9 mouse cellular contexts compared by ENCODE assay signal in genomic region chr3:154806626-154807025, GRCm38 (mm10).
DNase-seq lines count a peak whose midpoint lies in the region; ATAC-seq and TF ChIP-seq lines count a peak whose summit lies in the region.
"Had no signal": no experiment of that assay in that cellular context is flagged by ENCODE, and none has a peak within 500 bp of the region (broad histone marks: within the 10 kb centered on the region; RNA-seq: fewer than 3 reads in every experiment).

No protein-coding gene starts in this region.

- WGBS in intestine, embryonic 16.5 days, result 35% methylated on average over 7 of the region's 7 CpGs
- 51% methylated on average over 7 of the region's 7 CpGs for WGBS in intestine, postnatal 0 days
- 13% methylated on average over 7 of the region's 7 CpGs for WGBS in midbrain, embryonic 13.5 days

- ATAC-seq in intestine, embryonic 16.5 days, result peak; percentile 42; the same call in 1 of the 2 replicates
- no peak for ATAC-seq in intestine, postnatal 0 days
- peak; percentile 92 for ATAC-seq in frontal cortex, adult (ENCODE audit: low TSS enrichment)
- peak; percentile 80 for ATAC-seq in midbrain, embryonic 13.5 days

- H3K4me3 ChIP-seq in intestine, embryonic 16.5 days (ENCODE audit: low read length), result no peak overlapping the region
- H3K4me3 ChIP-seq in intestine, postnatal 0 days (ENCODE audit: low read depth, low read length), result no peak overlapping the region
- no peak overlapping the region for H3K4me3 ChIP-seq in midbrain, embryonic 13.5 days (replicated peaks)
- H3K4me3 ChIP-seq: limb, embryonic 15.5 days had no signal

- H3K4me2 ChIP-seq in intestine, embryonic 16.5 days (ENCODE audit: low read depth, low read length), result no peak overlapping the region
- H3K4me2 ChIP-seq in intestine, postnatal 0 days (replicated peaks; ENCODE audit: low read depth), result no peak overlapping the region
- H3K4me2 ChIP-seq in midbrain, embryonic 13.5 days (replicated peaks), result no peak overlapping the region
- H3K4me2 ChIP-seq: limb, embryonic 15.5 days had no signal

- peak; percentile 86 for DNase-seq in layer of hippocampus, adult 9-11 months
- DNase-seq in adrenal gland, postnatal 36 days, result no peak
- no peak for DNase-seq in thymus, postnatal 36 days
- no peak for DNase-seq in spleen, postnatal 14 days (ENCODE audit: low spot score in 2 of 2)

- H3K27ac ChIP-seq in intestine, embryonic 16.5 days (ENCODE audit: low read length), result no peak overlapping the region
- H3K27ac ChIP-seq in intestine, postnatal 0 days (ENCODE audit: low read depth, low read length), result no peak overlapping the region
- peak overlapping the region; percentile 78 for H3K27ac ChIP-seq in midbrain, embryonic 13.5 days
- H3K27ac ChIP-seq: limb, embryonic 15.5 days had no signal

- no peaks in the 10 kb centered on the region for H3K27me3 ChIP-seq in intestine, embryonic 16.5 days (replicated peaks; ENCODE audit: control insufficient read depth, insufficient read depth, low read length)
- H3K27me3 ChIP-seq in intestine, postnatal 0 days (replicated peaks; ENCODE audit: control insufficient read depth, insufficient read depth, low read length), result no peaks in the 10 kb centered on the region
- H3K27me3 ChIP-seq in midbrain, embryonic 13.5 days, result no peaks in the 10 kb centered on the region

- no peaks in the 10 kb centered on the region for H3K9me3 ChIP-seq in intestine, embryonic 16.5 days (ENCODE audit: control insufficient read depth, low read length)
- H3K9me3 ChIP-seq in intestine, postnatal 0 days (ENCODE audit: control insufficient read depth), result no peaks in the 10 kb centered on the region
- no peaks in the 10 kb centered on the region for H3K9me3 ChIP-seq in midbrain, embryonic 13.5 days
- H3K9me3 ChIP-seq: limb, embryonic 15.5 days had no signal

- H3K9ac ChIP-seq in intestine, embryonic 16.5 days (ENCODE audit: low read depth, low read length), result no peak overlapping the region
- H3K9ac ChIP-seq in intestine, postnatal 0 days (ENCODE audit: low read depth, low read length), result no peak overlapping the region
- 0 out of 2 replicates have a peak overlapping the region, but pooled peaks have one; percentile 10 for H3K9ac ChIP-seq in midbrain, embryonic 13.5 days (replicated peaks)
- H3K9ac ChIP-seq: limb, embryonic 15.5 days had no signal

- H3K4me1 ChIP-seq in intestine, embryonic 16.5 days (ENCODE audit: control insufficient read depth, insufficient read depth, low read length), result no peaks in the 10 kb centered on the region; the same call in 1 of the 2 replicates
- H3K4me1 ChIP-seq in intestine, postnatal 0 days (replicated peaks; ENCODE audit: control insufficient read depth, insufficient read depth, low read length), result no peaks in the 10 kb centered on the region
- H3K4me1 ChIP-seq in midbrain, embryonic 13.5 days (replicated peaks), result peaks cover 40% of the 10 kb centered on the region
- H3K4me1 ChIP-seq: limb, embryonic 15.5 days had no signal

- no peaks in the 10 kb centered on the region for H3K36me3 ChIP-seq in intestine, embryonic 16.5 days (ENCODE audit: control insufficient read depth, insufficient read depth, low read length)
- no peaks in the 10 kb centered on the region for H3K36me3 ChIP-seq in intestine, postnatal 0 days (ENCODE audit: control insufficient read depth, insufficient read depth)
- H3K36me3 ChIP-seq in midbrain, embryonic 13.5 days, result no peaks in the 10 kb centered on the region
- H3K36me3 ChIP-seq: limb, embryonic 15.5 days had no signal

- no peak for TF ChIP-seq CTCF in intestine, postnatal 0 days (IDR thresholded peaks at IDR 0.05; ENCODE audit: low read depth)
